ENCODE assay signal across 13 mouse cellular contexts in genomic region chr2:4461514-4461913, GRCm38 (mm10).
A peak's percentile ranks its signal among the peaks of the same experiment; 100 is the strongest.
DNase-seq lines count a peak whose midpoint lies in the region; ATAC-seq and TF ChIP-seq lines count a peak whose summit lies in the region.
"Had no signal": no experiment of that assay in that cellular context is flagged by ENCODE, and none has a peak within 500 bp of the region (broad histone marks: within the 10 kb centered on the region; RNA-seq: fewer than 3 reads in every experiment).

No protein-coding gene starts in this region.

- H3K4me3 ChIP-seq in heart, embryonic 11.5 days (ENCODE audit: low read depth, low read length) = no peak overlapping the region
- H3K4me3 ChIP-seq in midbrain, embryonic 11.5 days (ENCODE audit: low read depth, low read length) = no peak overlapping the region
- H3K4me3 ChIP-seq in midbrain, embryonic 15.5 days = no peak overlapping the region
- no peak overlapping the region for H3K4me3 ChIP-seq in forebrain, embryonic 13.5 days
- H3K4me3 ChIP-seq in neural tube, embryonic 14.5 days (ENCODE audit: low read depth, low read length) = no peak overlapping the region
- H3K4me3 ChIP-seq in lung, adult 2 months (replicated peaks; ENCODE audit: extremely low read depth, low read depth, low read length) = no peak overlapping the region
- H3K4me3 ChIP-seq: stomach, embryonic 15.5 days had no signal

- ATAC-seq in heart, embryonic 11.5 days (replicated peaks; ENCODE audit: insufficient number of reproducible peaks, low FRiP score, low TSS enrichment) = peak; percentile 64; the same call in 1 of the 2 replicates
- peak; percentile 77 for ATAC-seq in midbrain, embryonic 11.5 days (ENCODE audit: low FRiP score)
- no peak for ATAC-seq in midbrain, embryonic 15.5 days (replicated peaks)
- ATAC-seq in forebrain, embryonic 13.5 days = no peak
- ATAC-seq in neural tube, embryonic 14.5 days (ENCODE audit: low read depth) = 0 out of 2 replicates have a peak, but pooled peaks have one; percentile 21

- H3K27ac ChIP-seq in heart, embryonic 11.5 days (ENCODE audit: low read depth, low read length) = no peak overlapping the region; the same call in 1 of the 2 replicates
- H3K27ac ChIP-seq in midbrain, embryonic 11.5 days (ENCODE audit: low read depth, low read length) = peak overlapping the region; percentile 50
- H3K27ac ChIP-seq in midbrain, embryonic 15.5 days = no peak overlapping the region
- peak overlapping the region; percentile 48 for H3K27ac ChIP-seq in forebrain, embryonic 13.5 days
- H3K27ac ChIP-seq in neural tube, embryonic 14.5 days (ENCODE audit: low read depth, low read length) = no peak overlapping the region
- H3K27ac ChIP-seq: liver, embryonic 14.5 days; stomach, embryonic 15.5 days had no signal

- H3K9me3 ChIP-seq in heart, embryonic 11.5 days (replicated peaks; ENCODE audit: control insufficient read depth, low read length) = no peaks in the 10 kb centered on the region
- H3K9me3 ChIP-seq in midbrain, embryonic 11.5 days (ENCODE audit: control insufficient read depth, low read length) = no peaks in the 10 kb centered on the region
- H3K9me3 ChIP-seq in midbrain, embryonic 15.5 days = no peaks in the 10 kb centered on the region
- no peaks in the 10 kb centered on the region for H3K9me3 ChIP-seq in forebrain, embryonic 13.5 days (replicated peaks)
- H3K9me3 ChIP-seq in neural tube, embryonic 14.5 days (ENCODE audit: control insufficient read depth, low read length) = no peaks in the 10 kb centered on the region
- H3K9me3 ChIP-seq: stomach, embryonic 15.5 days had no signal

- peaks cover 14% of the 10 kb centered on the region for H3K4me1 ChIP-seq in heart, embryonic 11.5 days (ENCODE audit: control insufficient read depth, insufficient read depth, low read length)
- H3K4me1 ChIP-seq in midbrain, embryonic 11.5 days (ENCODE audit: control insufficient read depth, insufficient read depth, low read length) = peaks cover 58% of the 10 kb centered on the region
- H3K4me1 ChIP-seq in midbrain, embryonic 15.5 days = peaks cover 45% of the 10 kb centered on the region
- H3K4me1 ChIP-seq in forebrain, embryonic 13.5 days = peaks cover 53% of the 10 kb centered on the region
- H3K4me1 ChIP-seq in neural tube, embryonic 14.5 days (ENCODE audit: control insufficient read depth, insufficient read depth, low read length) = peaks cover 20% of the 10 kb centered on the region; the same call in 1 of the 2 replicates
- peaks cover 8% of the 10 kb centered on the region for H3K4me1 ChIP-seq in lung, adult 2 months (ENCODE audit: control insufficient read depth, insufficient read depth, low read length)

- no peak overlapping the region for H3K9ac ChIP-seq in heart, embryonic 11.5 days (ENCODE audit: low read depth, low read length)
- 0 out of 2 replicates have a peak overlapping the region, but pooled peaks have one; percentile 13 for H3K9ac ChIP-seq in midbrain, embryonic 11.5 days (ENCODE audit: low read length)
- H3K9ac ChIP-seq in midbrain, embryonic 15.5 days = no peak overlapping the region
- H3K9ac ChIP-seq in forebrain, embryonic 13.5 days = no peak overlapping the region
- no peak overlapping the region for H3K9ac ChIP-seq in neural tube, embryonic 14.5 days (replicated peaks; ENCODE audit: low read depth, low read length)
- H3K9ac ChIP-seq: liver, embryonic 14.5 days; stomach, embryonic 15.5 days had no signal

- no peak for TF ChIP-seq POLR2A in lung, adult 2 months (IDR thresholded peaks at IDR 0.05; ENCODE audit: borderline replicate concordance, extremely low read depth, low read depth, low read length)

- no peaks in the 10 kb centered on the region for H3K27me3 ChIP-seq in heart, embryonic 11.5 days (ENCODE audit: control insufficient read depth, insufficient read depth, low read length)
- H3K27me3 ChIP-seq in midbrain, embryonic 11.5 days (ENCODE audit: control insufficient read depth, insufficient read depth, low read length) = no peaks in the 10 kb centered on the region
- H3K27me3 ChIP-seq in midbrain, embryonic 15.5 days (replicated peaks) = no peaks in the 10 kb centered on the region
- H3K27me3 ChIP-seq in forebrain, embryonic 13.5 days = no peaks in the 10 kb centered on the region
- H3K27me3 ChIP-seq in neural tube, embryonic 14.5 days (ENCODE audit: control insufficient read depth, insufficient read depth, low read length) = no peaks in the 10 kb centered on the region
- H3K27me3 ChIP-seq: stomach, embryonic 15.5 days had no signal

- H3K36me3 ChIP-seq in heart, embryonic 11.5 days (ENCODE audit: control insufficient read depth, insufficient read depth, low read length) = no peaks in the 10 kb centered on the region
- no peaks in the 10 kb centered on the region for H3K36me3 ChIP-seq in midbrain, embryonic 11.5 days (ENCODE audit: control insufficient read depth, insufficient read depth, low read length)
- no peaks in the 10 kb centered on the region for H3K36me3 ChIP-seq in midbrain, embryonic 15.5 days (replicated peaks)
- H3K36me3 ChIP-seq in forebrain, embryonic 13.5 days (ENCODE audit: poor library complexity, severe bottlenecking) = no peaks in the 10 kb centered on the region
- no peaks in the 10 kb centered on the region for H3K36me3 ChIP-seq in neural tube, embryonic 14.5 days (ENCODE audit: control insufficient read depth, insufficient read depth, low read length)
- H3K36me3 ChIP-seq: stomach, embryonic 15.5 days had no signal

- intact Hi-C loops in heart, postnatal 36 days (cut with DNase I) = no loop called here

- DNase-seq in heart, postnatal 36 days = no peak
- peak; percentile 92 for DNase-seq in midbrain, embryonic 11.5 days (ENCODE audit: low spot score, missing footprints)
- DNase-seq in adrenal gland, postnatal 4 days (ENCODE audit: low spot score in 2 of 2) = no peak
- DNase-seq in lung, adult 2 months = no peak
- DNase-seq: B cell, adult 2 months; kidney, postnatal 25 days; right cerebral cortex, adult 18-20 months had no signal

- 9% methylated on average over 2 of the region's 2 CpGs for WGBS in heart, embryonic 11.5 days (ENCODE audit: insufficient replicate concordance)
- WGBS in midbrain, embryonic 11.5 days = 8% methylated on average over 2 of the region's 2 CpGs
- 16% methylated on average over 2 of the region's 2 CpGs for WGBS in midbrain, embryonic 15.5 days
- 12% methylated on average over 2 of the region's 2 CpGs for whole genome bisulfite sequencing in forebrain, embryonic 13.5 days
- WGBS in neural tube, embryonic 14.5 days = 15% methylated on average over 2 of the region's 2 CpGs
- 58% methylated on average over 2 of the region's 2 CpGs for WGBS in lung, adult 2 months

- H3K4me2 ChIP-seq in heart, embryonic 11.5 days = no peak overlapping the region
- peak overlapping the region; percentile 5; the same call in 1 of the 2 replicates for H3K4me2 ChIP-seq in midbrain, embryonic 11.5 days
- no peak overlapping the region for H3K4me2 ChIP-seq in midbrain, embryonic 15.5 days
- 0 out of 2 replicates have a peak overlapping the region, but pooled peaks have one; percentile 4 for H3K4me2 ChIP-seq in forebrain, embryonic 13.5 days
- no peak overlapping the region for H3K4me2 ChIP-seq in neural tube, embryonic 14.5 days (ENCODE audit: low read depth, low read length)

- TF ChIP-seq CTCF in lung, adult 2 months (IDR thresholded peaks at IDR 0.05; ENCODE audit: insufficient read depth, low read length) = no peak

Comparison
In these comparisons a context has a peak if more than half of its experiments do, and no peak if none do; other contexts are left out.
1. ATAC-seq: peak in heart, embryonic 11.5 days (single experiment), midbrain, embryonic 11.5 days (single experiment) and neural tube, embryonic 14.5 days (single experiment); none in midbrain, embryonic 15.5 days (single experiment) and forebrain, embryonic 13.5 days (single experiment).
2. H3K27ac ChIP-seq: peak in midbrain, embryonic 11.5 days (single experiment) and forebrain, embryonic 13.5 days (single experiment); none in heart, embryonic 11.5 days (single experiment), midbrain, embryonic 15.5 days (single experiment) and neural tube, embryonic 14.5 days (single experiment).
3. H3K4me2 ChIP-seq: peak in midbrain, embryonic 11.5 days (single experiment) and forebrain, embryonic 13.5 days (single experiment); none in heart, embryonic 11.5 days (single experiment), midbrain, embryonic 15.5 days (single experiment) and neural tube, embryonic 14.5 days (single experiment).